Mouse (Mus musculus) regulatory T cell (primary cell): ENCODE measurements around the gene Hipk3.

ENCODE experiments used
- in situ Hi-C: fragments of 300-600 bp; cut with MboI, MseI; formaldehyde crosslinking; loops from one replicate; pipeline ENCODE4 v1.15.1; 2025; ENCODE audit warnings: high pct_unique_total_duplicates

Gene Hipk3

DNA sequence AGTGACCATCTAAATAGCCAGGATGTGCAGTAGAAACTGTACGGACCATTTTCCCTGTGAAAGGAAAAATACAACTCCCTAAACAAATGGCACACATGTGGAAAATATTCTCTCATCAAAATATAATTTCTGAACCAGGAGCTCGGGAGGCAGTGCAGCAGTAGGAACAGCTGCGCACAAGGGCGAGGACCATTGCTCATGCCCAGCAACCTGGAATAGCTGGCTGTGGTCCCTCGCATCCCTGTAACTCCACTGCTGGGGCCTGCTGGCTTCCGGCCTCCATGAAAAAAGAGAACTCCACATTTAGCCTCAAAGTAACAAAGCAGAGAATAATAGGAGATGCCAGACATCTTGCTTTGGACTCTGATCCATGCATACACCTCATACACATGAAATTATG is 22.2 kb downstream of the Hipk3 start:
- in situ Hi-C loops, result no loop called here

- in situ Hi-C loops, result no loop called here
These were observed 23.1 kb downstream of the Hipk3 start for GRCm38 (mm10) chr2:104471161-104471560.

DNA sequence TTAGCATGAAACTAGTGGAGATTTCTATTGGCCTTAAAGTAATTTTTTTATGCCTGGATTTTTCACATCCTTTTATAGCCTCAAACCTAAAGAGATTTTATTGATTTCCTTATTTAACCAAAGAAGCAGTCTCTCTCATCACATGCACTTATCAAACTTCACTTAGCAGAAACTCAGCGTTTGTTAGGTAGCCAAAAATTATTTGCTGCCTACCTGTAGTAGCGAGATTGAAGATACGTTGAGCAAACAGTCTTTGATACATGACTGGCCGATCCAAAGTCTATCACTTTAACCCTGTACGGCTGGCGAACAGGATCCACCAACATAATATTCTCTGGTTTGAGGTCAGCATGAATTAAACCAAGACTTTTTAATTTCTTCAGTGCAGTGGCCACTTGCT is 23.7 kb downstream of the Hipk3 start:
- in situ Hi-C loops, result no loop called here

DNA sequence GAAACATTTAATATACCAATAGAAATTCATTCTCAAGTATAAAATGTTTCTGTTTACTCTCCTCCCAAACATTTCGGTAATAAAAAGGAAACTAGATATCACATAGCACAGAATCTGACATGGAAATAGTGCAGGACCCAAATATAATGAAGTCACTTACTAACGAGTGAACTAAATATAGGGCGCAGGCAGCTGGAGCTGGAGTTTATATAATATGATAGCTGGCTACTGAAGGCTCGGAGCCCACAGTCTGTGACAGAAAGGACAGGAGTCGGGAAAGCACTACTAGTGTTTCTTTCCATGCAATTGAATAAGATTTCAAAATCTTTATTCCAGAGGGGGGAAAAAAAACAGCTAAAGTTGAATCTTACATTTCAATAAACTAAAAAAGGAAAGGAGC is 25.8 kb downstream of the Hipk3 start:
- in situ Hi-C loops, result no loop called here

- in situ Hi-C loops, result no loop called here
These were observed 27.2 kb downstream of the Hipk3 start for GRCm38 (mm10) chr2:104466908-104467616.

- in situ Hi-C loops, result no loop called here
These were observed 28.4 kb downstream of the Hipk3 start for GRCm38 (mm10) chr2:104465639-104466430.

DNA sequence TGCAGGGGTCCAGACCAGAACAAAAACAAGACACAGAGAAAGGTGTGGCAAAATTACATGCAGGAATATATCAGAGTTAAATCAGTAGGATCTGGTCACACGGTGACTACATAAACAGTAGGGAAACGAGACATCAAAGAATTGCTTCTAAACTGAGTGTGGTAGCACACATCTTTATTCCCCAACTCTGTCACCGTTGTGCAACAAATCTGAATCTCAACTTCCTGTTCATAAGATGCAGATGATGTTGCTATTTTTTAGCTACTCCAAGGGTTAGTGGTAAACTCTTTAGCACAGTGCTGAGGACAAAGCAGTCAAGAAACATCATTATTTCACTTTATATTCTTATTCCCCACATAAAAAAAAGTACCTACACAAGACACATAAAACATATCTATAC is 34.2 kb downstream of the Hipk3 start:
- in situ Hi-C loops, result no loop called here

GRCm38 (mm10) chr2:104458569-104459332 is 35.5 kb downstream of the Hipk3 start:
- in situ Hi-C loops, result no loop called here

DNA sequence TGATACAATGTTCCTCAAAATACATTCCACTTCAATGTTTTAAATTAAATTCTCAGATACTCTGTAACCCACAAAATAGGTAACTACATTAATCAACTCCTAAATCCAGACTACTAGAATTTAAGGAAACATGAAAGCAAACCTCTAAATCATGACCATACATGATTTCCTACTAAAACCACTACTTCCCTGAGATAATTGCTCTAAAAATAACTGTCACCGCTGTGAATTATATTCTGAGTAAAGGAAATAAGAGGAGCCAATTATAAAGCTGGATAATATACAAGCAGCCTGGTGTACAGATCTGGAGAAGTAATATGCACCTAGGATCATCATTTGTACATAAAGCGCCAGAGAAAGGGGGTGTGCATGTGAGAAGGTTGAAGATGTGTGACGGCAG is 37.1 kb downstream of the Hipk3 start:
- in situ Hi-C loops, result no loop called here

- in situ Hi-C loops, result no loop called here
These were observed 43.6 kb downstream of the Hipk3 start for GRCm38 (mm10) chr2:104450685-104451084.

DNA sequence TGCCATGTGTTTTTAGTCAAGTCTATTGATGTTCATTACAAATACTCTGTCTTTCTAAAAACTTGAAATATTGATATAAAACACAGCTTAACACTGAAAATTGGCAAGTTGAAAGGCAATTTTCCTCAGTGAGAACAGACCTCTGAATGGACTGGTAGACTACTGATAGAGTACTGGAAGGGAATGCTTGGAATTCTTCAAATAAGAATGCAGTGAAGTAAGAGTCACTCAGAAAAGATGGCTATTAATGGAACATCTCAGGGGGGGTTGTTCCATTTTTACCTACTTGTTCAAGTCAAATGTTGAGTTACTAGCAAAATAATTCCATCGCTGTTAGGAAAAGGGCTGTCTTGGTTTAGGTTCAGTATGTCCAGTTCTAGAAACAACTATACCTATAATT is 45.1 kb downstream of the Hipk3 start:
- in situ Hi-C loops, result loop anchor here (5.0 kb wide), 1 partner anchor 118 kb away; no protein-coding TSS in a partner anchor

- in situ Hi-C loops, result loop anchor here (5.0 kb wide), 1 partner anchor 119 kb away; no protein-coding TSS in a partner anchor
These were observed 46.0 kb downstream of the Hipk3 start for GRCm38 (mm10) chr2:104448201-104448600.

DNA sequence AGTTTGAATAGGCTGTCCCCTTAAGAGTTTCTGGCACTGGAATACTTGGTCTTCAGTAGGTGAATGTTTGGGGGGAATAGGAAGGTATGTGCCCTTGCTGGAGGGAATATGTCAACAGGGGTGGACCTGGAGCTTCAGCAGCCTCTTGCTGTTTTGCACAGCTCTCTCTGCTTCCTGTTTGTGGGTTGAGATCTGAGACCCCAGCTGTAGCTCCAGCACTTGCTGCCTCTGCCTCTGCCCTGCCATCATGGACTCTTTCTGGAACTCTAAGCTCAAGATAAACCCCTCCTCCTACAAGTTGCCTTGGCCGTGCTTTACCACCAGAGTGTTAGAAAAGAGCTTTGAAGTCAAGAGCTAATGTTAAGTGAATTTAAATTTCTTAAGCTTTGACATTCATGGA is 48.2 kb downstream of the Hipk3 start:
- in situ Hi-C loops, result loop anchor here (5.0 kb wide), 1 partner anchor 121 kb away; no protein-coding TSS in a partner anchor

- in situ Hi-C loops, result loop anchor here (5.0 kb wide), 1 partner anchor 123 kb away; no protein-coding TSS in a partner anchor
These were observed 49.5 kb downstream of the Hipk3 start for GRCm38 (mm10) chr2:104444776-104445175.

DNA sequence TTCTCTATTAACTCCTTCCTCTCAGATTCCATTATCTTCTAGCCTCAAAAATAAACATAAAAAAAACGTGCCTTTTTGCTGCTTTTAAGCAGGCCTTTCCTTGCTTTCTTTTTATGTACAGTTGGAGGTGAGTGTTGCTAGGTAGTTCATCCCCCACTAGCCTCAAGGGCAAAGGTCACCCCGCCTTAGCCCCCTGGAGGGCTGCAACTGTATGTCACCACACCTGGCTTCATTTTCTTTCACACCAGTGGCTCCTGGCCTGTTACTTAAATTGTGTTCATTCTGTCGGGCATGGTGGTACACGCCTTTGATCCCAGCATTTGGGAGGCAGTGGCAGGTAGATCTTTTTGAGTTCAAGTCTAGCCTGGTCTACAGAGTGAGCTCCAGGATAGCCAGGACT is 51.9 kb downstream of the Hipk3 start:
- in situ Hi-C loops, result no loop called here

GRCm38 (mm10) chr2:104436226-104436625 is 58.0 kb downstream of the Hipk3 start:
- in situ Hi-C loops, result no loop called here

DNA sequence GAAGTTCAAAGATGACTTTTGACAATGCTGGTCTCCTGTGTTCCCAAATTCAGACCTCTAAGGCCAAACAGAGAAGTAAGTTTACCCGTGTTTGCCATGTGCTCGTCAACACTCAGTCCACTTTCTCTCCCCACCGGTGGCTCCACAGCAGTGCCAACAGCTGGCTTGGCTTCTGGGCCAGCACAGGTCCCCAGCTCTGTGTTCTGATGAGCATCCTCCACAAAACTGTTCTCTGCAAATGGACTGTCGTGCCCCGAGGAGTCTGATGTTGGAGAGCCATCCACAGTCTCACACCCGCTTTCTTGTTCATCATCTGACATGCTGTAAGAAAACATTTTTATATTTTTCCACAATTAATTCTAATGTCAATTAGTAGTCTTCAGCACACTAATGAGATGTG is 63.2 kb downstream of the Hipk3 start:
- in situ Hi-C loops, result no loop called here

DNA sequence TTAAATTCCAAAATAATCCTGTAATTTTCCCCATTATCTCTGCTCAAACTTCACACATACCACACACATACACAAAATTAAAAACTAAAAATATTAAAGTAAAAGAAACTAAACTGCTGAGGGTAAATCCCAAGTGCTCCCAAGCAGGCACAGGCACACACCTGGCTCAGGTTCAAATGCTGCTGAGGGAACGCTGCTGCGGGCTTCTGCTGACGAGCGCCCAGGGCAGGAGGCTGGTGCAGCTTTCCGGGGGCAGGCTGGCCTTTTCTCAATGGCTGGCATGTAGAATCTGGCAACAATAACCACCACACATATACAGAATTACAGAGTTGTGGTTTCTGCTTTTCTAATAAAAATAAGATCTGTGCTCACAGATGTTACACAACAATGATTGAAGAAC is 63.7 kb downstream of the Hipk3 start:
- in situ Hi-C loops, result no loop called here

DNA sequence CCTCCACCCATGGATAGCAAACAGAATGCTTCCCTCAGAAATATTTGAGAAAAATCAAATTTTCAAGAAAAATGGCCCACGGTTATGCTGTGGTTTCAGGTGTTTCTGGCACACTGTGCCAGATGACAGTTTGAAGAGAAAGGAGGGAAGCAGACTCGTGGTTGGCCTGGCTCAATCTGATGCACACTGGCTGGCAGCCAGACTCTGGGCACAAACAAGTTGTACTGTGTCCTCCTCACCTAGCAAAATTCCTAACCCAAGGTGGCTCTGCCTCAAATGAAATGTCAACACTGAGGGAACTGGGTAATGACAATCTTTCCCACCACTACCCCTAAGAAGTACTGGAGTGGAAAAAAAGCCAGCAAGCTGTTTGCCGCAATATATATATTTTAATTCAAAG is 68.1 kb downstream of the Hipk3 start:
- in situ Hi-C loops, result no loop called here

GRCm38 (mm10) chr2:104422230-104422629 is 72.0 kb downstream of the Hipk3 start:
- in situ Hi-C loops, result no loop called here

DNA sequence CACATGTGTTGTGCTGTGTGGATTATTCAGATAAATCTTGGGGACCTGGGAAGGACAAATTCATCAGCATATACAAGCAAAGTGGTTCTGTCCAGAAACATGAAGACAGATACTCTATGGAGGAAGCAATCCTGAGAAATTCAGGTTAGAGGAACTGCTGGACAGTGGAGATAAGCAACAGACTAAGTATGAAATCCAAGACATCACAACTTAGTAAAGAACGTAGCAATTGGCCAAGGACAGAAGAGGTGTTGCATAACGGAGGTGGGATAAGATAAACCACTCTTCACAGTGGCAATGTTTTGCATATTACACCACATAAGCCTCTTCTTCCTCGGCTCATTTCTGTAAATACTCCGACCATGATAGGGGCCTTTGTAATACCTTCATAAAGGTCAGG is 73.4 kb downstream of the Hipk3 start:
- in situ Hi-C loops, result no loop called here

DNA sequence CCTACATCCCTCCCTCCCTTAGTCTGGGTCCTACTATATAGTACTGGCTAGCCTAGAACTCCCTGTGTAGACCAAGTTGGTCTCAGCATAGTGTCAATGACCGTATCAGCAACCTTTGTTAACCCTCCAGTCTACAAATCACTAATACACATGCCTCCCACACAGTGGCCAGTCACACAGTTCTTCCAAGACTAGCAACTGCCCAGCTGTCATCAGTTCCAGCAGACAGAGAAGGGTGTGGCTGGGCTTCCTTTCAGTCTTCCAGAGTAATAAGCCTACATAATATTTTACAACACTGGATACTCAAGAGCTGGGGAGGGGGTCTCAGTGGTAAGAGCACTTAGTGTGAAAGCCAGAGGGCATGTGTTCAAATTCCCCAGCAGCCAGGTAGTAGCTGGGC is 74.2 kb downstream of the Hipk3 start:
- in situ Hi-C loops, result no loop called here
